Mouse (Mus musculus): ENCODE data around the gene Scd4. TPM values are rescaled to one million over a fixed set of nuclear protein-coding genes. Genes with fewer than 3 reads are reported as not detected.
"Not testable (repeated sequence)": the region's sequence is repeated elsewhere in the genome, so short reads cannot be mapped to it uniquely, and the experiment has no call there.

The Scd4 gene
- polyA plus RNA-seq, 1 experiment from 2014 or later = not detected

- Histone ChIP-seq H3K4me1 (replicated peaks) (peaks cover 30% of the 10 kb centered on the region), H3K27ac (no peak overlapping the region), H3K9me3 (no peaks in the 10 kb centered on the region), H3K36me3 (peaks cover 97% of the 10 kb centered on the region), H3K4me3 (no peak overlapping the region), H3K27me3 (ENCODE audit: insufficient read depth, poor library complexity, severe bottlenecking) (no peaks in the 10 kb centered on the region)
- 93% methylated on average over 10 of the region's 10 CpGs for WGBS
- no peak for DNase-seq (ENCODE audit: low spot score)
Observed at GRCm38 (mm10) chr19:44304419-44304818, 28.5 kb upstream of the Scd4 start.

GRCm38 (mm10) chr19:44304851-44305510, 27.9 kb upstream of the Scd4 start:
- H3K9me3 ChIP-seq = no peaks in the 10 kb centered on the region
- H3K36me3 ChIP-seq = peaks cover 93% of the 10 kb centered on the region
- peaks cover 26% of the 10 kb centered on the region for H3K4me1 ChIP-seq (replicated peaks)
- no peak for DNase-seq (ENCODE audit: low spot score)
- no peak overlapping the region for H3K27ac ChIP-seq
- WGBS = 95% methylated on average over 16 of the region's 16 CpGs
- no peak overlapping the region for H3K4me3 ChIP-seq
- no peaks in the 10 kb centered on the region for H3K27me3 ChIP-seq (ENCODE audit: insufficient read depth, poor library complexity, severe bottlenecking)

GRCm38 (mm10) chr19:44305701-44306100, 27.2 kb upstream of the Scd4 start:
- Histone ChIP-seq H3K36me3 (peaks cover 86% of the 10 kb centered on the region), H3K27ac (no peak overlapping the region), H3K4me3 (no peak overlapping the region), H3K4me1 (replicated peaks) (peaks cover 26% of the 10 kb centered on the region), H3K9me3 (no peaks in the 10 kb centered on the region), H3K27me3 (ENCODE audit: insufficient read depth, poor library complexity, severe bottlenecking) (no peaks in the 10 kb centered on the region)
- WGBS = 93% methylated on average over 15 of the region's 15 CpGs
- no peak for DNase-seq (ENCODE audit: low spot score)

- no peak overlapping the region for H3K27ac ChIP-seq
- 83% methylated on average over 7 of the region's 7 CpGs for WGBS
- H3K4me3 ChIP-seq = no peak overlapping the region
- DNase-seq (ENCODE audit: low spot score) = no peak
- peaks cover 26% of the 10 kb centered on the region for H3K4me1 ChIP-seq (replicated peaks)
- peaks cover 81% of the 10 kb centered on the region for H3K36me3 ChIP-seq
- H3K9me3 ChIP-seq = no peaks in the 10 kb centered on the region
- H3K27me3 ChIP-seq (ENCODE audit: insufficient read depth, poor library complexity, severe bottlenecking) = no peaks in the 10 kb centered on the region
Observed at GRCm38 (mm10) chr19:44306171-44306570, 26.7 kb upstream of the Scd4 start.

- WGBS = 88% methylated on average over 9 of the region's 9 CpGs
- DNase-seq (ENCODE audit: low spot score) = no peak
Observed at GRCm38 (mm10) chr19:44307101-44307914, 25.6 kb upstream of the Scd4 start.

GRCm38 (mm10) chr19:44307915-44308470, 24.9 kb upstream of the Scd4 start:
- peaks cover 32% of the 10 kb centered on the region for H3K4me1 ChIP-seq (replicated peaks)
- H3K9me3 ChIP-seq = no peaks in the 10 kb centered on the region
- H3K36me3 ChIP-seq = peaks cover 63% of the 10 kb centered on the region
- WGBS = 84% methylated on average over 6 of the region's 6 CpGs
- no peak overlapping the region for H3K27ac ChIP-seq
- no peak for DNase-seq (ENCODE audit: low spot score)
- H3K27me3 ChIP-seq (ENCODE audit: insufficient read depth, poor library complexity, severe bottlenecking) = no peaks in the 10 kb centered on the region
- H3K4me3 ChIP-seq = no peak overlapping the region

More at GRCm38 (mm10) chr19:44307101-44307914, 25.6 kb upstream of the Scd4 start:
- H3K27me3 ChIP-seq (ENCODE audit: insufficient read depth, poor library complexity, severe bottlenecking) = no peaks in the 10 kb centered on the region
- no peak overlapping the region for H3K27ac ChIP-seq
- peaks cover 31% of the 10 kb centered on the region for H3K4me1 ChIP-seq (replicated peaks)
- peaks cover 70% of the 10 kb centered on the region for H3K36me3 ChIP-seq
- no peaks in the 10 kb centered on the region for H3K9me3 ChIP-seq
- H3K4me3 ChIP-seq = no peak overlapping the region

- 91% methylated on average over 8 of the region's 8 CpGs for WGBS
- H3K9me3 ChIP-seq = no peaks in the 10 kb centered on the region
- peaks cover 34% of the 10 kb centered on the region for H3K4me1 ChIP-seq (replicated peaks)
- H3K36me3 ChIP-seq = peaks cover 56% of the 10 kb centered on the region
- H3K4me3 ChIP-seq = no peak overlapping the region
- H3K27me3 ChIP-seq (ENCODE audit: insufficient read depth, poor library complexity, severe bottlenecking) = no peaks in the 10 kb centered on the region
- H3K27ac ChIP-seq = no peak overlapping the region
- no peak for DNase-seq (ENCODE audit: low spot score)
Observed at GRCm38 (mm10) chr19:44308611-44309246, 24.2 kb upstream of the Scd4 start.

GRCm38 (mm10) chr19:44309351-44310154, 23.3 kb upstream of the Scd4 start:
- no peak overlapping the region for H3K4me3 ChIP-seq
- WGBS = 83% methylated on average over 12 of the region's 12 CpGs
- no peak overlapping the region for H3K27ac ChIP-seq
- H3K9me3 ChIP-seq = no peaks in the 10 kb centered on the region
- H3K4me1 ChIP-seq (replicated peaks) = peaks cover 41% of the 10 kb centered on the region
- no peaks in the 10 kb centered on the region for H3K27me3 ChIP-seq (ENCODE audit: insufficient read depth, poor library complexity, severe bottlenecking)
- DNase-seq (ENCODE audit: low spot score) = no peak
- H3K36me3 ChIP-seq = peaks cover 48% of the 10 kb centered on the region

- H3K27ac ChIP-seq; DNase-seq (ENCODE audit: low spot score); H3K9me3 ChIP-seq; H3K27me3 ChIP-seq (ENCODE audit: insufficient read depth, poor library complexity, severe bottlenecking); H3K4me3 ChIP-seq: not testable (repeated sequence)
- peaks cover 42% of the 10 kb centered on the region for H3K36me3 ChIP-seq
- H3K4me1 ChIP-seq (replicated peaks) = peaks cover 47% of the 10 kb centered on the region
- WGBS = 94% methylated on average over 1 of the region's 1 CpGs
Observed at GRCm38 (mm10) chr19:44310155-44310575, 22.7 kb upstream of the Scd4 start.

- no peak overlapping the region; the same call in 1 of the 2 replicates for H3K27ac ChIP-seq
- H3K9me3 ChIP-seq = no peaks in the 10 kb centered on the region
- 36% methylated on average over 5 of the region's 5 CpGs for WGBS
- H3K36me3 ChIP-seq = peaks cover 35% of the 10 kb centered on the region
- peaks cover 50% of the 10 kb centered on the region for H3K4me1 ChIP-seq (replicated peaks)
- no peak for DNase-seq (ENCODE audit: low spot score)
- H3K4me3 ChIP-seq = no peak overlapping the region
- no peaks in the 10 kb centered on the region for H3K27me3 ChIP-seq (ENCODE audit: insufficient read depth, poor library complexity, severe bottlenecking)
Observed at GRCm38 (mm10) chr19:44310814-44311213, 22.1 kb upstream of the Scd4 start.

GRCm38 (mm10) chr19:44311306-44312006, 21.4 kb upstream of the Scd4 start:
- Histone ChIP-seq H3K4me1 (replicated peaks) (peaks cover 50% of the 10 kb centered on the region), H3K36me3 (peaks cover 29% of the 10 kb centered on the region), H3K4me3 (no peak overlapping the region), H3K9me3 (no peaks in the 10 kb centered on the region), H3K27ac (peak overlapping the region; percentile 45; the same call in 1 of the 2 replicates), H3K27me3 (ENCODE audit: insufficient read depth, poor library complexity, severe bottlenecking) (no peaks in the 10 kb centered on the region)
- no peak for DNase-seq (ENCODE audit: low spot score)
- 59% methylated on average over 8 of the region's 8 CpGs for WGBS

GRCm38 (mm10) chr19:44312007-44312360, 20.9 kb upstream of the Scd4 start:
- H3K36me3 ChIP-seq = peaks cover 24% of the 10 kb centered on the region
- 37% methylated on average over 4 of the region's 4 CpGs for WGBS
- DNase-seq (ENCODE audit: low spot score) = no peak
- no peaks in the 10 kb centered on the region for H3K27me3 ChIP-seq (ENCODE audit: insufficient read depth, poor library complexity, severe bottlenecking)
- no peaks in the 10 kb centered on the region for H3K9me3 ChIP-seq
- H3K4me3 ChIP-seq = no peak overlapping the region
- peak overlapping the region; percentile 45; the same call in 1 of the 2 replicates for H3K27ac ChIP-seq
- H3K4me1 ChIP-seq (replicated peaks) = peaks cover 50% of the 10 kb centered on the region

All from hindbrain, embryonic 10.5 days (tissue).